Mouse (Mus musculus) erythroid progenitor cell, adult 5-6 weeks (primary cell): Measurements from ENCODE around the gene Acvr1b. TPM values are rescaled to one million over a fixed set of nuclear protein-coding genes. Genes with fewer than 3 reads are reported as not detected.

Experiments used
- ATAC-seq: replicated peaks from 2 replicates; pipeline ENCODE4 v1.8.0; 2016; ENCODE audit warnings: moderate number of reproducible peaks, mild to moderate bottlenecking, moderate TSS enrichment, inconsistent platforms; ENCODE audit not compliant: poor library complexity, low FRiP score, severe bottlenecking
- total RNA-seq, 2 experiments: library from RNA; stranded (forward) in 1 of 2; stranded (reverse) in 1 of 2; fragments of 150-400 nt in 1 of 2; fragments of 186-747, 209-891 nt in 1 of 2; gene quantifications; 2 replicates each; pipeline versions ENCODE4 v1.2.3 to v1.2.4; 2015 to 2017; ENCODE audit warnings: low replicate concordance in 2 of 2

Gene Acvr1b
- total RNA-seq, 2 experiments from 2014 or later = 0.84 to 1.2 TPM

DNA sequence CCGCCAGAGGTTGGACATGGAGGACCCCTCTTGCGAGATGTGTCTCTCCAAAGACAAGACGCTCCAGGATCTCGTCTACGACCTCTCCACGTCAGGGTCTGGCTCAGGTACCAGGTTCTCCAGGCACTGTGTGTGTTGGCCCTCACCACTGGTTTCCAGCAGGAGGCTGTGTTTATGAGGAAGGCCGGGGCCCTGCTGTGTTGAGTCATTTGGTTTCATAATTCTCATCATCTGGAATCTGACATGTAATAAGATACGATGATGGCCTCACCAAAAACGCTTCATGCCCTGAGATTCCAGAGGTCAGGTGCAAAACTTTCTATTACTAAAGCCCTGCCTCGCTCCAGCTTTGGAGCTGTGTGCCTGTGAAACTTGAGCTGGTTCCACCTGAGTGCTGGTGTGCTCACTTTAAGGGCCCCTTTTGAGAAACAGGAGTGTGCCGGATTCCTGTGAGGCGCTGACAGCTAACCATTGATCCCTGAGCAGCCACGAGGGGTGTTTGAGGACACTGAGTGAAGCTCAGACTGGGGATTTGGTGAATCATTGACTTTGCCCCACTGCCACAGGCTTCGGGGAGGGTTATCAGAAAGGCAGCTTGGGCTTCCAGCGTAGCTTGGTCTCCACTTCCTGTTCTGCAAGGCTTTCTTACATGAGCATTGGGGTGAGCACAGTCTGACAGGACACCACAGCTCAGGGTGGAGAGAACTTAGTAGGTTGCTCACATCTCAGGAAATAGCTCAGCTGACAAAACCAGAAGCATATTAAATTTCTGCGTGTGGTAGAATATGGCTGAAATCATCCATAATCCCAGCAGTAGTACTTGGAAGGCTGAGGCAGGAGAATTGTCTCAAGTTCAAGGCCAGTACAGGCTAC lies 21.3 kb downstream of the Acvr1b start:
- no peak for ATAC-seq

DNA sequence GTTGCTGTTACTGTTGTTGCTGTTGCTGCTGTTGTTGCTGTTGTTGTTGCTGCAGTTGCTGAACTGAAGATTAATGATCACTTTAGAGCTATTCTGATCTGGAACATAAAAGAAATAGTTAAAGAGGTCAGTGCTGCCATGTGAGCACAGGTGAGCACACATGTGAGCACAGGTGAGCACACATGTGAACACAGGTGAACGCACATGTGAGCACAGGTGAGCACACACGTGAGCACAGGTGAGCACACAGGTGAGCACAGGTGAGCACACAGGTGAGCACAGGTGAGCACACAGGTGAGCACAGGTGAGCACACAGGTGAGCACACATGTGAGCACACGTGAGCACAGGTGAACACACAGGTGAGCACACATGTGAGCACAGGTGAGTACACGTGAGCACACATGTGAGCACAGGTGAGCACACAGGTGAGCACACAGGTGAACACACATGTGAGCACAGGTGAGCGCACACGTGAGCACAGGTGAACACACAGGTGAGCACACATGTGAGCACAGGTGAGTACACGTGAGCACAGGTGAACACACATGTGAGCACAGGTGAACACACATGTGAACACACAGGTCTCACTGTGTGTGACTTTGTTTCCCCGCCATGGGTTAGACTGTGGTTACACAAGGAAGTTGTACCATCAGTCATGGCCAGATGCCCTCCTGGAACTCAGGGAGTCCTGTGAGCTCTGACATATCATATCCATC lies 22.4 kb downstream of the Acvr1b start:
- no peak for ATAC-seq

DNA sequence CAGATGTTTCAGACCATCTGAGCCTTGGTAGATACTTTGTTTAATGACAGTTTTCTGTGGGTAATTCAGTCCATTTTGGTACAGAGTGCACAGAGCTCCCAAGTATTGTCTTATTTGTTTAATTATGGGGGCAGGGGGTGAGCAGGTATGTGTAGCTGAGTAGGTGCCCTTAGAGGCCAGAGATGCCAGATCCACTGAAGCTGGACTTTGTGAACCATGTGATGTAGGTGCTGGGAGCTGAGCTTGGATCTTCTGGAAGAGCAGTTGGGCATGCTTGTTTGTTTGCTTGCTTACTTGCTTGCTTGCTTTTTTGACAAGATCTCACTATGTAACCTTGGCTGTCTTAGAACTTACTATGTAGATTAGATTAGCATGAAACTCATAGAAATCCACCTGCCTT lies 23.1 kb downstream of the Acvr1b start:
- no peak for ATAC-seq

DNA sequence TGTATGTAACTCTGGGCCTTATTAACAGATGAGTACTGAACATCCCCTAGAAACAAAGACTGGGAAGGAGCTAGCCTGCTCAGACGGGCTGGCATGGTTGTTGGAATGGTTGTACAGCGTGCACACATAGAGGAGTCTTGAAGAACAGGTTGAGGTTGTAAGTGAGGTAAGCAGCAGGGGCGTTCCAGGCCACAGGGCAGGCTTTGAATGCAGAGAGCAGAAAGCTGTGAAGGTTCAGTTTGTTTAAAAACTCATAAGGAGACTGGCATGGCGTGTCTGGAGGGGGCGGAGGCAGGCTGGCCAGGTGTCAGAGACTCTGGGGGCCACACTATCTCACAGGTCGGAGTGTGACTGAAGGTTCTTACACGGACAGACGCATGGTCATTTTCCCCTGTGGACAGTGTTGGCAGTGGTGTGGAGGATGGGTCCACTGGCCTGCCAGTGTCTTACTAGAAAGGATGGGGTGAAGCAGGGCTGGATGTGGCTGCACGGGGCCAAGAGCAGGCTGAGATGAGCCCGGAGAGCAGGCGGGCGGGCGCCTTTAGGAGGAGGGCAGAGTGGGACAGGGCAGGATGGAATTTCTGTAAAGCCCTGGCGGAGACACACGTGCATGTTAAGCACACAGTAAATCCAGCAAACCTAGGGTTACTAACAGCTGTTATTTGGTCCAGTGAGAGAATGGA lies 23.8 kb downstream of the Acvr1b start:
- no peak for ATAC-seq

DNA sequence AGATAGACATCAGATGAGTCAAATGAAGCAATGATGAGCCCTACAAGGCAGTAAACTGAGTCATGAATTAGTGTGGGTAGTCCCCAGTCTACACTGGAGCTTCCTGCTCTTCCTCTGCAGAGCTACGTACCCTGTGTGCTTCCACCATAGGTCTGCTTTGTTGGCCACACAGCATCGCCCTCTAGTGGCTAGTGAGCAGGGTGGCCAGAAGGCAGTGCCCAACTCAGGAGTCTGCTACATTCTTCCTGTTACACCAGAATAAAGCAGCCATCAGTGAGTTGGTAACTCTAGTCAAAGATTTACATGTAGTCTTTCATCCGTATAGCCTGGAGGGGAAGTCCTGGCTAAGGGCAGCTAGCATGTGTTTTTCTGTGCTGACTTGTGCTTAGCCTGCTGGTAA lies 24.4 kb downstream of the Acvr1b start:
- ATAC-seq = no peak

DNA sequence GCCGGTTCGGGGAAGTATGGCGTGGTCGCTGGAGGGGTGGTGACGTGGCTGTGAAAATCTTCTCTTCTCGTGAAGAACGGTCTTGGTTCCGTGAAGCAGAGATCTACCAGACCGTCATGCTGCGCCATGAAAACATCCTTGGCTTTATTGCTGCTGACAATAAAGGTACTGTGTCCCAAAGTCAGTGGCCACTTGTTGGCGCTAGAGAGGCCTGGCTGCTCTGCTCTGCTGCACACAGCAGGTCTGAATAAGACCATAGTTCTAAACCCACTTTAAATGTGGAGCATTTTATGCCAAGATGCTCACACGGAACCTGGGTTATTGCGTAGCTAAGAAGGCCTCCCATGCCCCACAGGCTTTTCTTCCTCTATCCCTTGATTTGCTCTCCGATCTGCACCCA lies 25.0 kb downstream of the Acvr1b start:
- ATAC-seq = no peak

DNA sequence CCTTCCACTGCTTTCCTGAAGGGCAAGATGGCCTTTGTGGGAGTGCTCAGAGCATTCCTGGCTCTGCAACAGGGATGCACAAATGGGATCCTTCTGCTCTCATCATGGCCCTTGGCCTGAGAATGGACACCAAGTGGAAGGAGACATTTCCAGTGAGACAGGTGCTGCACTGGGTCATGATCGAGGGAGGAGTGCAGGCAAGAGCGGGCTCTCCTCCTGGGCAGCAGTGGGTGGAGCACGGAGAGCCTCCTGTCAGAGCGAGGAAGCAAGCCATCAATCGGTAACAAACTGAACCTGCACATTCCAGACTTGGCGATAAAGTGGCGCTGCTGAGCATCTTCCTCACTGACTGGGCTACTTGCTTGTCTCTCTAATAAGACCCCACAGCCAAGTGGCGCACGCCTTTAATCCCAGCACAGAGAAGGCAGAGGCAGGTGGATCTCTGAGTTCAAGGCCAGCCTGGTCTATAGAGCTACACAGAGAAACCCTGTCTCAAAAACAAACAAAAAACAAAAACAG lies 27.0 kb downstream of the Acvr1b start:
- no peak for ATAC-seq

DNA sequence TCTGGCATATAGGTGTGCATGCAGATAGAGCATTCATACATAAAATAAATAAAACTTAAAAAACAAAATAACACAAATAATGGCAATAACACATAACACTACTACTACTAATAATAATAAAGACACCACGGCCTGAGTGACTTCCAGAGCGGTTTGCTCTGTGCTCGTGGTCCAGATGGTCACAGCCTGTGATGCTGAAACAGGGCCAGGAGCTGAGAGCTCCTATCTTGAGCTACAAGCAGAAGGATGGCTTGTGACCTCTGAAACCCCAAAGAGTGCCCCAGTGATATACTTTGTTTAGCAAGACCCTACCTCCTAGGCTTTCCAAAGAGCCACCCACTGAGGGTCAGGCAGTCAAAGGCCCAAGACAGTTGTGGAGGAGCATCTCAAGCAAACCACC lies 27.5 kb downstream of the Acvr1b start:
- no peak for ATAC-seq

DNA sequence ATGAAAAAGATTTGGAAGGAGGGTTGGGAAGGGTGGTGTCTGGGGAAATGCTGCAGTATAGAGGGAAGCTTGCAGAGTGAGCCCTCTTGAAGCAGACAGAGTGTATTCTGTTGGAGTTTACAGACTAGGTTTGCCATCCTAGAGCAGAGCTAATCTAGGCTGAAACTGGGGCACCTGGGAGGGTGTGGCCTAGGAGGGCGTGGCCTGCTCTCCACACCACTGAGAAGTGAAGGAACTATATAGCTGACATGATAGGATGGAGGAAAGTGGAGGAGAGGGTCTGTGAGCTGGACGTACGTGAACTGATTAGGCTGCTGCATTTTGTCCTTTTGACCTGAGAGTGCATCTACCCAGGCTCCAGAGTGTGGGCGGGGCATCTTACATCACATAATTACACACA lies 29.8 kb downstream of the Acvr1b start:
- no peak for ATAC-seq

DNA sequence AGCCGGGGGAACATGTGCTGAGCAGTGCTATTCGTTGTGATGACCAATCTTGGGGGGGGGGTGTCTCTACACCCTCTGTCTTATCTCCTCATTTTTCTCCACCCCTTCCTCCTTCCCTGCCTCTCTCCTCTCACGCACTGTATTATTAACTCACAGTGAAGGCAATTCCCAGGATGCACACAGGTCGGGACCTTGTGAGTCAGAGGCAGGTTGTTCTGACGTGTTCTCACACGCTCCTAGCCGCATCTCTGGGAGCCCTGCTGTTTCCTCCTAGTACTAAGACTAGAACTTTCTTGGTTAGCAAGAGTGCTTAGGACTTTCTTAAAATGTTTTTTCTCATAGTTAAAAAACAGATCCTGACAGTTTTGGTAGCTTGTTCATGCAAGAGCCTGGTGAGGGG lies 30.9 kb downstream of the Acvr1b start:
- ATAC-seq = no peak

DNA sequence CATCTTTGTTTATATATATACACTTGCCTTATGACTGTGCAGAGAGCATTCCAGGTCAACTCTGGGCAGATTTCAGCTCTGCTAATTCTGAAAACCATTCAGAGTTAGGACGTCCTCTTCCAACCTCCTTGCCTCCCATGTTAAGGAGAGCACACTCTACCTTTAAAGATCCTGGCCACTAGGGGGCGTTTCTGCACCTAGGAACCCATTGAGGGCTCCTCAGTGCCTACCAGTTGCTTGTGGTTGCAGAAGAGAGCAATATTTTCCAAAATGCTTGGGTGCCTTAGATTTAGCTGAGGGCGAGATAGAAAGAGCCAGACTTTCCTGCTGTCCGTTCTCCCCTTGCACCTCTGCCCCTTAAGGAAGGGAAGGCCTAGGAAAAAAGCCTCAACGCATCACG lies 36.4 kb downstream of the Acvr1b start:
- 0 out of 2 replicates have a peak, but pooled peaks have one; percentile 56 for ATAC-seq

DNA sequence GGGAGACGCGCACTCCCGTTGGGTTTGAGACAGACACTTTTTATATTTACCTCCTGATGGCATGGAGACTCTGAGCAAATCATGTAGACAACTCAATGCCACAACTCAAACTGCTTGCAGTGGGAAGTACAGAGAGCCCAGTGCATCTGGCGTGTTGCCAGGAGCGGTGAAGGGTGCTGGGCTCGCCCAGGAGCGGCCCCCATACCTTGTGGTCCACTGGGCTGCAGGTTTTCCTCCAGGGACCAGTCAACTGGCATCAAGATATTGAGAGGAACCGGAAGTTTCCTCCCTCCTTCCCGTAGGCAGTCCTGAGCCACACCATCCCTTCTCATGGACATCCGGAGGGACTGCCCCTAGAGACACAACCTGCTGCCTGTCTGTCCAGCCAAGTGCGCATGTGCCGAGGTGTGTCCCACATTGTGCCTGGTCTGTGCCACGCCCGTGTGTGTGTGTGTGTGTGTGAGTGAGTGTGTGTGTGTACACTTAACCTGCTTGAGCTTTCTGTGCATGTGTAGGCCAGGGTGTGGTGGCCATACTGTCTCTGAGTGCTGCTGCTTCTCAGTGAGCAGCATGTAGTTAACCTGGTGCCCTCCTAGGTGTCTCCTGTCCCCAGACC lies 37.2 kb downstream of the Acvr1b start:
- ATAC-seq = no peak

DNA sequence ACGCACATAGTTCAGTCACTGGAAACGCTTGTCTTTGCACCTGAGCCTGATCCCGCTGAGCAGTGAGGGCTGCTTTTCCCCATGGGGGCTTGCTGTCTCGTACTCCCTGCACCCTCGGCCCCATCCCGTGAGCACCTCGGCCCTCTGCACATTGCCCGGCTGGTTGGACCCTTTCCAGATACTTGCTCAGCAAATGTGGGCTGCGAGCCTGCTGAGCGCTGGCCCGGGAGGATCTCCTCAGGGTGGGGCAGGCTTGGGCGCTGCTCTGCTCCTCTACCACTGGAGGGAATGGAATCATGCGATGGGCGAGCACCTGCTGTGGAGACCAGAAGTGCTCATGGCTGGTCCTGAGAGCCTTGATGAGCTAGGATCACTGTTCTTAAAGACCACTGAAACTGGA lies 38.6 kb downstream of the Acvr1b start:
- no peak for ATAC-seq

DNA sequence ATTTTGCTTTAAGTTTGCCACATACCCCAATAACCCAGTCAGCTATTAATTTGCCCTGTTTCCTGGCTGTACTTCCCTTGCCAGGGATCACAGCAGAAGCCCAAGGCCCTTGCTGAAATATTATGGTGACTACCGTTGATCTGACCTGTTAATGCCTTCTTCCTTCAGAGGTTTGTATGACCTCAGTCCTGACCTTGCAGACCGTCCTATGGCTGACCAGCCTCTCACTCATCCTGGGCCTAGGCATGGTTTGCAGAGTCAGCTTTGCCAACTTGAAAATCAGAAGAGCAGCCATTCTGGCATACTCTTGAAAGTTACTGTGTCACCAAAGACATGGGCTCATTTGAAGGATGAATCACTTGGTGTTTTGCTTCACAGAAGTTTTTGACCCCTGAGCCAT lies 41.3 kb downstream of the Acvr1b start:
- ATAC-seq = no peak

DNA sequence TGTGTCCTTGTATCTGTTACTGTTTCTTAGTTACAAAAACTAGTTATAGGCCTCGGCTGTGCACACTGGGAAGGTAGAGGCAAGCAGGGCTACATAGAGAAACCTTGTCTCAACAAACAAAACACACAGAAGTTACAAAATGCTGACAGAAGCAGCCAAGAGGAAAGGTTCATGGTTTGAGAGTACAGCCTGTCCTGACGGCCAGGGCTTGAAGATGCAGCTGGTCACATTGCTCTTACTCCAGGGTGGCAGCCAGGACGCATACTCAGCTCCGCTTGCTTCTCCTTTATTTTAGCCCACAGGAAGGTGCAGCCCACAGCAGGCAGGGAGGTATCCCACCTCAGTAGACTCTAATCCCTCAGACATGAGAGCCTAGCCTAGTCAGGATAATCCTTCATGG lies 42.2 kb downstream of the Acvr1b start:
- ATAC-seq = no peak

DNA sequence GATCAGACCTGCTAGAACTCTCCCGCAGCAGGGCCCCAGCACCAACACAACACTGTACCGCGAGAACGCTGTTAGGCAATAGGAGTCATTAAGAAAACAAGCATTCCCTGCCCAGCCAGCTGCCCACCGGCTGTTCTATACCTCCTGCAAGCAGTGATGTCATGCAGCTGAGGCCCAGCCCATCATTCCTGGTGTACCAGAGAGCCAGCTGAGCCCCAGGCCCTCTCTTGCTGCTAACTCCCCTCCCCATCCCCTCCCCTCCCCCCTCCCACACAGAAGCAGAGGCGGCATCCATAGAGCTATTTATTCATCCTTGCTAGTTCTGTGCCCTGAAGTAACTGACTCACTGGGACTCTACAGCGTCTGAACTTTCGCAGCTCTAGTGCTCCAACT lies 47.0 kb downstream of the Acvr1b start:
- ATAC-seq = no peak

DNA sequence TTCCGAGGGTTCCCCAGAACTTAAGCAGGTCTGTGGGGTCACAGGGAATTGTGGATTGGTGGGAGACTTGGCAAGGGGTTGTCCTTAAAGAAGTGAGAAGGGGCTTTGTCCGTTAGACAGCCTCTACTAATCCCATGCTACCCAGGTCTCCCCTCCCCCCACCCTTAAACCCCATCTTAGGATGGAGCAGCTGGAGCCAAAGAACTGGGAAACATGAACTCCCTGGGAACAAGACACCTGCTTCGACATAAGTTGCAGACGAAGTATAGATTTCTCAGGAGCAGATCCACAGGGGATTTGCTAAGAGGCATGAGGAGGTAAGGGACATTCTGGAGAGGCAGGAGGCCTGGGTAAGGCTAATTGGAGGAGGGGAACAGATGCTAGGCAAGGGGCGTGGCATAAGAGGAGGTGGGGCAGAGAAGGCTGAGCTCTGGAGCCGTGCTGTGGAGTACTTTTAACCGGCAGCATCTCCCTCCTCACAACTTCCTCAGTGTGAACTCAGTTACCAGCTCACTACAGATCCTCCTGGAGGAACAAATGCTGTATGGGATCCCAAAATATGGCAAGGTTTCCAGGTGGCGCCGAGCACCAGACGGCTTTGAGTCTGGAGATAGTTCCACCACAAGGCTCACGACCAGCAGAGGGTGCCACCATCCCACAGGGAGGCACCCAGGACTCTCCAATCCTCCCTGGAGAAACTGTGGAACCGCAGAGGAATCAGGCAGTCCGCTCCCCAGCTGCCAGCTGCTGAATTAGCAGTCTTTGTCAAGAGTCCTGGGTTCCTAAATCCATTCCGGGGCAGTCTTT lies 47.6 kb downstream of the Acvr1b start:
- no peak for ATAC-seq

DNA sequence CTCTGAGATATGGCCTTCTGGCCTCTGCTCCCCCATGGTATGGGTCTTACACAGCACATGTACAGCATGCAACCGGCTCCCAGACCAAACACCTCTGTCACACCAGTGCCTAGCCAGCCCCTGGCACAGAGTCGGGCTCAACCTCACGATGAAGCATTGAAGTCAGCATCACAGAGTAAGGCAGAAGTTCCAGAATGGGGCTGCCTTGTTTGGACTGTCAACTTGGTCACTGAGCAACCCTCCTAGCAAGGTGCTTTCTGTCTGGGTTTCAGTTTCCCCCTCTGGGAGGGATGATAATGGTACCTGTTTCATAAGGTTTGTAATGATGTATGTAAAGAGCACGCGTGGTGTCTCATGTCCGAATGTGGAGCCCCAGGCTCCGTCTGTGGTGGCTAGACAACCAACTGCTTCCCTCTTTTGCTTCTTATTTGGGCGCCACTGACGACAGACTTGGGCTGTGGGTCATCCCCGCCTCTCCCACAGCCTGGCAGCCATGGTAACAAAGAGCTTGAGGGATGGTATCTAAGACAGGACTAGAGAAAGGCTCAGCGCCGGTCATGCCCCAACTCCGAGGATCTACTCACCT lies 49.1 kb downstream of the Acvr1b start:
- ATAC-seq = no peak

DNA sequence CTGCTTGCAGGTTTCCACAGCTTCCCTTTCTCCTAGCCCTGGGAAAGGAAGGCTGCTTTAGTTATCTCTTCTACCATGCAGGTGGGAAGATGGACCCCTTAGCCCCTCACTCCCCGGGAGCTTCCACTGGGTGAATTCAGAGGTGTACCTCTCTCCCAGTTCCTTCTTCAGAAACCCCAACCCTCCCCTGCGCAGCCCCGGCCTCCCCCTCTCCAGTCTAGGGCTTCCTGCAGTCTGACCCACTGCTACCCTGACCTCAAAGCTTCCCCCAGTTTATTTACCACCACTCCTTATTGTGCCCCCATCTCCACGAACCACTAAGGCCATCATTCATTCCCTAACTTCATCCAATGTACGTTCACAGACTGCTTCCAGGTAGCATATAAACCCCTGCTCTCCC lies 49.7 kb downstream of the Acvr1b start:
- no peak for ATAC-seq
